Mouse (Mus musculus) ES-Bruce4 (cell line): ENCODE measurements around the gene Ndst2.

Experiments used
- CTCF ChIP-seq: IDR thresholded peaks from one replicate; pipeline ENCODE4 v1.8.1; 2011; ENCODE audit warnings: low read depth, low read length
- EP300 ChIP-seq: IDR thresholded peaks from 2 replicates; pipeline ENCODE4 v1.6.1; 2011; ENCODE audit warnings: low read depth, low read length; ENCODE audit not compliant: insufficient read depth
- POLR2A ChIP-seq: IDR thresholded peaks from one replicate; pipeline ENCODE4 v1.8.1; 2011; ENCODE audit warnings: low read length; ENCODE audit not compliant: insufficient read depth

- TF ChIP-seq CTCF (no peak), EP300 (peak; percentile 72; the same call in 1 of the 2 replicates), POLR2A (peak; percentile 68)
Observed at GRCm38 (mm10) chr14:20702741-20703381, 31.5 kb downstream of the Ndst2 start, which contains the start of gene Chchd1.
